39 mouse cellular contexts compared by ENCODE assay signal in the genomic region with DNA sequence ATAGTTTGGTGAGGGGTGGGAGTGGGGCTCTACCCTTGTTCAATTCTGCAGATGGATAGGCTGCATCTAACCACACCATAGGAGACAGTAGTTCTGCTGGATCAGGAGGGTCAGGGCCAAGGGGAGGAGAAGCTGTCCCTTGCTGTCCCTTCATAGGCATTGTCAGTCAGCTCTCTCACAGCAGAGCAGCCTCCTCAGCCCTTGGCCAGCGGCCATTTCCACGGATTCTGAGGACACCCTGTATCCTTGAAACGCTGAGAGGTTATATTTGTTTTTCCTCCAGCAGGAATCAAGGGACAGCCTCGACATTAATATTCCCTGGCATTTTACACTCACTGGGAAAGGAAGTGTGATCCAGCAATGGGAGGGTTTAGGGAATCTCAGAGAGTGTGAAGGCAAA. TPM values are rescaled to one million over a fixed set of nuclear protein-coding genes. Genes with fewer than 3 reads are reported as not detected.
DNase-seq lines count a peak whose midpoint lies in the region; ATAC-seq lines count a peak whose summit lies in the region.
"Had no signal": no experiment of that assay in that cellular context is flagged by ENCODE, and none has a peak within 500 bp of the region (broad histone marks: within the 10 kb centered on the region; RNA-seq: fewer than 3 reads in every experiment).

No protein-coding gene starts in this region.

- H3K4me1 ChIP-seq in kidney, embryonic 16.5 days (ENCODE audit: insufficient read depth, low read length): no peaks in the 10 kb centered on the region
- H3K4me1 ChIP-seq: forebrain, embryonic 13.5 days; liver, embryonic 15.5 days; neural tube, embryonic 13.5 days had no signal

- peak; percentile 15 to 27 for DNase-seq in kidney, postnatal 4 days
- DNase-seq in adrenal gland, adult 2 months: peak; percentile 91
- peak; percentile 91 for DNase-seq in adrenal gland, postnatal 14 days
- DNase-seq in testis, postnatal 14 days (ENCODE audit: low spot score): peak; percentile 30
- DNase-seq in spleen, postnatal 14 days (ENCODE audit: low spot score in 2 of 2): no peak
- DNase-seq in layer of hippocampus, adult 9-10 months (ENCODE audit: low spot score): no peak
- DNase-seq: B cell, adult 2 months; cerebellum, adult 11 months; cerebellum, adult 9-10 months; cerebellum, postnatal 36 days; gastrocnemius, postnatal 10 days; heart, postnatal 14 days; liver; lung, embryonic 14.5 days; lung, postnatal 14 days; right cerebral cortex, adult 18-20 months; right cerebral cortex, postnatal 4 days; thymus, postnatal 14 days had no signal

- 54% methylated on average over 4 of the region's 4 CpGs for WGBS in kidney, embryonic 16.5 days

- no peak overlapping the region for H3K9ac ChIP-seq in kidney, embryonic 16.5 days (replicated peaks; ENCODE audit: low read length)
- H3K9ac ChIP-seq: forebrain, embryonic 13.5 days; hindbrain, embryonic 12.5 days; liver, embryonic 15.5 days; lung, embryonic 14.5 days; neural tube, embryonic 13.5 days had no signal

- no peak overlapping the region for H3K4me2 ChIP-seq in kidney, embryonic 16.5 days (replicated peaks; ENCODE audit: low read depth, low read length)
- H3K4me2 ChIP-seq: forebrain, embryonic 13.5 days; hindbrain, embryonic 12.5 days; liver, embryonic 15.5 days; lung, embryonic 14.5 days; neural tube, embryonic 13.5 days had no signal

- no peak overlapping the region for H3K27ac ChIP-seq in kidney, embryonic 16.5 days (ENCODE audit: low read length)
- H3K27ac ChIP-seq: forebrain, embryonic 13.5 days; hindbrain, embryonic 12.5 days; hindbrain, postnatal 0 days; liver, embryonic 15.5 days; neural tube, embryonic 13.5 days had no signal

- H3K4me3 ChIP-seq in kidney, embryonic 16.5 days (ENCODE audit: low read length): no peak overlapping the region
- H3K4me3 ChIP-seq: forebrain, embryonic 13.5 days; hindbrain, embryonic 12.5 days; liver, embryonic 15.5 days; myocyte; neural tube, embryonic 13.5 days had no signal

- no peaks in the 10 kb centered on the region for H3K36me3 ChIP-seq in kidney, embryonic 16.5 days (ENCODE audit: insufficient read depth, low read length)
- H3K36me3 ChIP-seq: hindbrain, embryonic 12.5 days; liver, embryonic 15.5 days; neural tube, embryonic 13.5 days had no signal

- ATAC-seq in kidney, embryonic 16.5 days (ENCODE audit: low FRiP score, low TSS enrichment): no peak
- ATAC-seq: forebrain, embryonic 13.5 days; hindbrain, postnatal 0 days; intestine, postnatal 0 days had no signal

- H3K27me3 ChIP-seq in kidney, embryonic 16.5 days (ENCODE audit: insufficient read depth, low read length): peaks cover 2% of the 10 kb centered on the region; the same call in 1 of the 2 replicates
- H3K27me3 ChIP-seq: forebrain, embryonic 13.5 days; hindbrain, embryonic 12.5 days; liver, embryonic 15.5 days had no signal

- H3K9me3 ChIP-seq in kidney, embryonic 16.5 days (ENCODE audit: low read length): no peaks in the 10 kb centered on the region
- H3K9me3 ChIP-seq: forebrain, embryonic 13.5 days; hindbrain, embryonic 12.5 days; liver, embryonic 15.5 days; neural tube, embryonic 13.5 days had no signal

RNA-seq across cellular contexts. Expression of gene Olfr12, which starts 0.8 kb away (rescaled TPM):
- not detected in 2 replicates for polyA plus RNA-seq in kidney, embryonic 16.5 days (2015; fragmentation: Nextera tagmentation; extraction: Ambion mirVana)
- not detected for total RNA-seq in adrenal gland, adult 2 months (2021)
- polyA plus RNA-seq in adrenal gland, adult 2 months (2012; rRNA removed): not detected in 2 replicates
- not detected in 2 replicates for total RNA-seq in adrenal gland, postnatal 14 days (2021)
- total RNA-seq: gastrocnemius, postnatal 10 days; heart, adult 8-10 months; heart, postnatal 14 days; hindbrain, postnatal 0 days; layer of hippocampus, postnatal 10 days; left cerebral cortex, adult 18-20 months; left cerebral cortex, postnatal 14 days; midbrain, postnatal 0 days had no signal
- polyA plus RNA-seq: embryonic facial prominence, embryonic 11.5 days; forebrain, embryonic 13.5 days; gonadal fat pad, adult 2 months; heart, embryonic 14.5 days; hindbrain, embryonic 12.5 days; hindbrain, postnatal 0 days; intestine, postnatal 0 days; kidney, embryonic 14.5 days; limb, embryonic 11.5 days; liver, embryonic 15.5 days; lung, embryonic 14.5 days; midbrain, postnatal 0 days; myocyte; neural tube, embryonic 13.5 days; stomach, embryonic 14.5 days; urinary bladder, adult 2 months had no signal

RNA-seq across cellular contexts. Expression of gene Olfr1410, which starts 12.8 kb away (rescaled TPM):
- polyA plus RNA-seq in kidney, embryonic 16.5 days (2015; fragmentation: Nextera tagmentation; extraction: Ambion mirVana): not detected in 2 replicates
- not detected for total RNA-seq in adrenal gland, adult 2 months (2021)
- not detected in 2 replicates for polyA plus RNA-seq in adrenal gland, adult 2 months (2012; rRNA removed)
- total RNA-seq in adrenal gland, postnatal 14 days (2021): not detected in 2 replicates
- total RNA-seq: gastrocnemius, postnatal 10 days; heart, adult 8-10 months; heart, postnatal 14 days; hindbrain, postnatal 0 days; layer of hippocampus, postnatal 10 days; left cerebral cortex, adult 18-20 months; left cerebral cortex, postnatal 14 days; midbrain, postnatal 0 days had no signal
- polyA plus RNA-seq: embryonic facial prominence, embryonic 11.5 days; forebrain, embryonic 13.5 days; gonadal fat pad, adult 2 months; heart, embryonic 14.5 days; hindbrain, embryonic 12.5 days; hindbrain, postnatal 0 days; intestine, postnatal 0 days; kidney, embryonic 14.5 days; limb, embryonic 11.5 days; liver, embryonic 15.5 days; lung, embryonic 14.5 days; midbrain, postnatal 0 days; myocyte; neural tube, embryonic 13.5 days; stomach, embryonic 14.5 days; urinary bladder, adult 2 months had no signal

RNA-seq across cellular contexts. Expression of gene Cops9, which starts 23.4 kb away (rescaled TPM):
- 369 and 396 TPM in 2 replicates for polyA plus RNA-seq in kidney, embryonic 16.5 days (2015; fragmentation: Nextera tagmentation; extraction: Ambion mirVana)
- total RNA-seq in adrenal gland, adult 2 months (2021): 100 to 1,000 TPM; 320 to 351 TPM
- polyA plus RNA-seq in adrenal gland, adult 2 months (2012; rRNA removed): 51.9 and 62.0 TPM in 2 replicates
- total RNA-seq in adrenal gland, postnatal 14 days (2021): 264 and 268 TPM in 2 replicates

RNA-seq across cellular contexts. Expression of gene Olfr1411, which starts 24.1 kb away (rescaled TPM):
- not detected in 2 replicates for polyA plus RNA-seq in kidney, embryonic 16.5 days (2015; fragmentation: Nextera tagmentation; extraction: Ambion mirVana)
- not detected for total RNA-seq in adrenal gland, adult 2 months (2021)
- not detected in 2 replicates for polyA plus RNA-seq in adrenal gland, adult 2 months (2012; rRNA removed)
- total RNA-seq in adrenal gland, postnatal 14 days (2021): not detected in 2 replicates
- total RNA-seq: gastrocnemius, postnatal 10 days; heart, adult 8-10 months; heart, postnatal 14 days; hindbrain, postnatal 0 days; layer of hippocampus, postnatal 10 days; left cerebral cortex, adult 18-20 months; left cerebral cortex, postnatal 14 days; midbrain, postnatal 0 days had no signal
- polyA plus RNA-seq: embryonic facial prominence, embryonic 11.5 days; forebrain, embryonic 13.5 days; gonadal fat pad, adult 2 months; heart, embryonic 14.5 days; hindbrain, embryonic 12.5 days; hindbrain, postnatal 0 days; intestine, postnatal 0 days; kidney, embryonic 14.5 days; limb, embryonic 11.5 days; liver, embryonic 15.5 days; lung, embryonic 14.5 days; midbrain, postnatal 0 days; myocyte; neural tube, embryonic 13.5 days; stomach, embryonic 14.5 days; testis, adult 2 months; urinary bladder, adult 2 months had no signal

RNA-seq across cellular contexts. Expression of gene Otos, which starts 30.3 kb away (rescaled TPM):
- polyA plus RNA-seq in kidney, embryonic 16.5 days (2015; fragmentation: Nextera tagmentation; extraction: Ambion mirVana): 0.64 and 0.72 TPM in 2 replicates
- not detected for total RNA-seq in adrenal gland, adult 2 months (2021)
- polyA plus RNA-seq in adrenal gland, adult 2 months (2012; rRNA removed): 0.47 and 0.74 TPM in 2 replicates
- total RNA-seq in adrenal gland, postnatal 14 days (2021): not detected in 2 replicates
- total RNA-seq: heart, adult 8-10 months; heart, postnatal 14 days; hindbrain, postnatal 0 days; left cerebral cortex, adult 18-20 months; left cerebral cortex, postnatal 14 days; midbrain, postnatal 0 days had no signal
- polyA plus RNA-seq: embryonic facial prominence, embryonic 11.5 days; heart, embryonic 14.5 days; hindbrain, embryonic 12.5 days; intestine, postnatal 0 days; limb, embryonic 11.5 days; lung, embryonic 14.5 days; neural tube, embryonic 13.5 days; stomach, embryonic 14.5 days; testis, adult 2 months had no signal

Comparison
In these comparisons a context has a peak if more than half of its experiments do, and no peak if none do; other contexts are left out.
1. DNase-seq: peak in kidney, postnatal 4 days (2 of 2), adrenal gland, adult 2 months (single experiment), adrenal gland, postnatal 14 days (single experiment) and testis, postnatal 14 days (single experiment); none in spleen, postnatal 14 days (0 of 2) and layer of hippocampus, adult 9-10 months (single experiment).